Mouse (Mus musculus) gonadal fat pad, adult 2 months (tissue): ENCODE data around the gene Rasgef1b. TPM values are rescaled to one million over a fixed set of nuclear protein-coding genes. Genes with fewer than 3 reads are reported as not detected.

ENCODE experiments used
- DNase-seq: peaks from one replicate; pipeline ENCODE4 v3.0.0-alpha.2; 2012; ENCODE audit warnings: low read depth
- polyA plus RNA-seq: library from polyadenylated mRNA; depleted of rRNA; stranded (reverse); fragments of >200 nt; gene quantifications from 2 replicates; pipeline ENCODE4 v1.2.3, GENCODE M21; 2012; rRNA removed

The Rasgef1b gene
- polyA plus RNA-seq, result 9.9 and 14.7 TPM in 2 replicates

- DNase-seq, result no peak
Observed at GRCm38 (mm10) chr5:99728649-99729212, at the start of gene Rasgef1b. TSS of gene Rasgef1b (minus strand) at chr5:99729065.

GRCm38 (mm10) chr5:99775342-99775741 lies 46.5 kb upstream of the Rasgef1b start:
- DNase-seq, result no peak

- DNase-seq, result no peak
Observed at GRCm38 (mm10) chr5:99773265-99773664, 44.4 kb upstream of the Rasgef1b start.

GRCm38 (mm10) chr5:99764246-99764645 lies 35.4 kb upstream of the Rasgef1b start:
- no peak for DNase-seq

- DNase-seq, result no peak
Observed at GRCm38 (mm10) chr5:99758859-99759258, 30.0 kb upstream of the Rasgef1b start.

GRCm38 (mm10) chr5:99753843-99754242 lies 25.0 kb upstream of the Rasgef1b start:
- no peak for DNase-seq

- no peak for DNase-seq
Observed at GRCm38 (mm10) chr5:99753368-99753767, 24.5 kb upstream of the Rasgef1b start.

GRCm38 (mm10) chr5:99752670-99753231 lies 23.9 kb upstream of the Rasgef1b start:
- DNase-seq, result no peak

- no peak for DNase-seq
Observed at GRCm38 (mm10) chr5:99748417-99748816, 19.6 kb upstream of the Rasgef1b start.

GRCm38 (mm10) chr5:99746087-99746486 lies 17.2 kb upstream of the Rasgef1b start:
- no peak for DNase-seq

- no peak for DNase-seq
Observed at GRCm38 (mm10) chr5:99742874-99743273, 14.0 kb upstream of the Rasgef1b start.

GRCm38 (mm10) chr5:99742056-99742455 lies 13.2 kb upstream of the Rasgef1b start:
- DNase-seq, result no peak

- DNase-seq, result no peak
Observed at GRCm38 (mm10) chr5:99737937-99738727, 9.3 kb upstream of the Rasgef1b start.

GRCm38 (mm10) chr5:99729931-99730330 lies 1.1 kb upstream of the Rasgef1b start:
- no peak for DNase-seq

- no peak for DNase-seq
Observed at GRCm38 (mm10) chr5:99729361-99729882, 557 bp upstream of the Rasgef1b start.

GRCm38 (mm10) chr5:99728027-99728451 lies 826 bp downstream of the Rasgef1b start:
- DNase-seq, result no peak

GRCm38 (mm10) chr5:99723941-99724340 lies 4.9 kb downstream of the Rasgef1b start:
- DNase-seq, result no peak

GRCm38 (mm10) chr5:99722310-99722709 lies 6.6 kb downstream of the Rasgef1b start:
- DNase-seq, result no peak

- no peak for DNase-seq
Observed at GRCm38 (mm10) chr5:99720554-99720953, 8.3 kb downstream of the Rasgef1b start.

GRCm38 (mm10) chr5:99717917-99718316 lies 10.9 kb downstream of the Rasgef1b start:
- DNase-seq, result no peak

- DNase-seq, result no peak
Observed at GRCm38 (mm10) chr5:99715281-99715744, 13.6 kb downstream of the Rasgef1b start.

GRCm38 (mm10) chr5:99711947-99712346 lies 16.9 kb downstream of the Rasgef1b start:
- DNase-seq, result no peak

- no peak for DNase-seq
Observed at GRCm38 (mm10) chr5:99708706-99709105, 20.2 kb downstream of the Rasgef1b start.
